Mouse (Mus musculus): ENCODE measurements around the gene Stambp.

- no peak for TF ChIP-seq POLR2A (IDR thresholded peaks at IDR 0.05; ENCODE audit: low read depth, low read length)
- TF ChIP-seq CTCF (IDR thresholded peaks at IDR 0.05; ENCODE audit: extremely low read depth, insufficient read depth, insufficient read length, insufficient replicate concordance) = no peak
These were observed 25.5 kb upstream of the Stambp start for GRCm38 (mm10) chr6:83597988-83598387.

Measured in spleen, adult 2 months (tissue).